Comparison of ENCODE assay signal across 8 mouse cellular contexts in genomic region chr5:116288849-116289570, GRCm38 (mm10). TPM values are rescaled to one million over a fixed set of nuclear protein-coding genes. Genes with fewer than 3 reads are reported as not detected.
DNase-seq lines count a peak whose midpoint lies in the region; ATAC-seq and TF ChIP-seq lines count a peak whose summit lies in the region.

Ccdc60 (minus strand) TSS chr5:116288985.

- WGBS in heart, embryonic 10.5 days, result 6% methylated on average over 28 of the region's 28 CpGs
- WGBS in forebrain, embryonic 10.5 days, result 4% methylated on average over 28 of the region's 28 CpGs
- WGBS in intestine, embryonic 15.5 days, result 5% methylated on average over 28 of the region's 28 CpGs
- 6% methylated on average over 28 of the region's 28 CpGs for WGBS in lung, postnatal 0 days
- 5% methylated on average over 28 of the region's 28 CpGs for WGBS in stomach, embryonic 15.5 days

- peak within 1 kb of the TSS; percentile 50 for H3K4me2 ChIP-seq in intestine, embryonic 15.5 days (replicated peaks)
- peak within 1 kb of the TSS; percentile 44 for H3K4me2 ChIP-seq in lung, postnatal 0 days (replicated peaks; ENCODE audit: low read depth, low read length)
- peak within 1 kb of the TSS; percentile 52 for H3K4me2 ChIP-seq in stomach, embryonic 15.5 days

- TF ChIP-seq EP300 in lung, postnatal 0 days (IDR thresholded peaks at IDR 0.05), result no peak

- H3K4me3 ChIP-seq in heart, embryonic 10.5 days, result peak within 1 kb of the TSS; percentile 48
- H3K4me3 ChIP-seq in forebrain, embryonic 10.5 days, result peak within 1 kb of the TSS; percentile 43
- H3K4me3 ChIP-seq in intestine, embryonic 15.5 days (replicated peaks), result peak within 1 kb of the TSS; percentile 7; the same call in 1 of the 2 replicates
- H3K4me3 ChIP-seq in lung, postnatal 0 days (ENCODE audit: low read depth, low read length), result peak within 1 kb of the TSS; percentile 2; the same call in 1 of the 2 replicates
- peak within 1 kb of the TSS; percentile 24; the same call in 1 of the 2 replicates for H3K4me3 ChIP-seq in stomach, embryonic 15.5 days (replicated peaks)

- H3K27me3 ChIP-seq in heart, embryonic 10.5 days (ENCODE audit: insufficient read depth, poor library complexity, severe bottlenecking), result peaks cover 9% of the 10 kb centered on the region; the same call in 1 of the 2 replicates
- H3K27me3 ChIP-seq in forebrain, embryonic 10.5 days (ENCODE audit: poor library complexity, severe bottlenecking), result peaks cover 91% of the 10 kb centered on the region
- H3K27me3 ChIP-seq in intestine, embryonic 15.5 days (replicated peaks), result no peaks in the 10 kb centered on the region
- no peaks in the 10 kb centered on the region for H3K27me3 ChIP-seq in lung, postnatal 0 days (replicated peaks; ENCODE audit: insufficient read depth, low read length)
- no peaks in the 10 kb centered on the region for H3K27me3 ChIP-seq in stomach, embryonic 15.5 days (replicated peaks)

- H3K36me3 ChIP-seq in heart, embryonic 10.5 days, result no peaks in the 10 kb centered on the region
- no peaks in the 10 kb centered on the region for H3K36me3 ChIP-seq in forebrain, embryonic 10.5 days (replicated peaks)
- H3K36me3 ChIP-seq in intestine, embryonic 15.5 days, result no peaks in the 10 kb centered on the region
- no peaks in the 10 kb centered on the region for H3K36me3 ChIP-seq in lung, postnatal 0 days (ENCODE audit: insufficient read depth, low read length)
- H3K36me3 ChIP-seq in stomach, embryonic 15.5 days, result no peaks in the 10 kb centered on the region

- no peaks in the 10 kb centered on the region for H3K9me3 ChIP-seq in heart, embryonic 10.5 days
- no peaks in the 10 kb centered on the region for H3K9me3 ChIP-seq in forebrain, embryonic 10.5 days
- no peaks in the 10 kb centered on the region for H3K9me3 ChIP-seq in intestine, embryonic 15.5 days
- H3K9me3 ChIP-seq in lung, postnatal 0 days (ENCODE audit: low read length), result no peaks in the 10 kb centered on the region
- H3K9me3 ChIP-seq in stomach, embryonic 15.5 days, result no peaks in the 10 kb centered on the region

- H3K9ac ChIP-seq in intestine, embryonic 15.5 days, result no peak within 1 kb of the TSS
- H3K9ac ChIP-seq in lung, postnatal 0 days (replicated peaks; ENCODE audit: low read depth), result no peak within 1 kb of the TSS
- no peak within 1 kb of the TSS for H3K9ac ChIP-seq in stomach, embryonic 15.5 days

- peak; percentile 91 for DNase-seq in heart, embryonic 10.5 days (ENCODE audit: low spot score)
- no peak for DNase-seq in heart, adult 11 months
- DNase-seq in forebrain, embryonic 10.5 days (ENCODE audit: extremely low spot score, low spot score), result peak; percentile 79
- DNase-seq in lung, postnatal 0 days (ENCODE audit: low spot score), result peak; percentile 50
- DNase-seq in frontal cortex, postnatal 25 days (ENCODE audit: low spot score in 2 of 2), result no peak
- DNase-seq in layer of hippocampus, adult 9-11 months, result no peak

- no peak for TF ChIP-seq CTCF in lung, postnatal 0 days (IDR thresholded peaks at IDR 0.05)

- H3K27ac ChIP-seq in heart, embryonic 10.5 days, result peak within 1 kb of the TSS; percentile 70; the same call in 1 of the 2 replicates
- peak within 1 kb of the TSS; percentile 42 for H3K27ac ChIP-seq in forebrain, embryonic 10.5 days
- no peak within 1 kb of the TSS for H3K27ac ChIP-seq in intestine, embryonic 15.5 days
- 0 out of 2 replicates have a peak within 1 kb of the TSS, but pooled peaks have one; percentile 10 for H3K27ac ChIP-seq in lung, postnatal 0 days (ENCODE audit: low read length)
- peak within 1 kb of the TSS; percentile 52; the same call in 1 of the 2 replicates for H3K27ac ChIP-seq in stomach, embryonic 15.5 days

- H3K4me1 ChIP-seq in heart, embryonic 10.5 days, result peaks cover 24% of the 10 kb centered on the region
- H3K4me1 ChIP-seq in forebrain, embryonic 10.5 days, result peaks cover 31% of the 10 kb centered on the region
- peaks cover 12% of the 10 kb centered on the region for H3K4me1 ChIP-seq in intestine, embryonic 15.5 days (replicated peaks)
- peaks cover 6% of the 10 kb centered on the region; the same call in 1 of the 2 replicates for H3K4me1 ChIP-seq in lung, postnatal 0 days (ENCODE audit: insufficient read depth, low read depth, low read length)
- 0 out of 2 replicates have a peak, but pooled peaks cover 7% of the 10 kb centered on the region for H3K4me1 ChIP-seq in stomach, embryonic 15.5 days

- peak; percentile 76 for ATAC-seq in intestine, embryonic 15.5 days
- 0 out of 2 replicates have a peak, but pooled peaks have one; percentile 62 for ATAC-seq in lung, postnatal 0 days
- ATAC-seq in stomach, embryonic 15.5 days (ENCODE audit: insufficient read depth, low FRiP score, low read depth), result peak; percentile 73; the same call in 1 of the 2 replicates

RNA-seq across cellular contexts. Expression of gene Ccdc60, which starts in this region (rescaled TPM):
- 0.67 and 0.78 TPM in 2 replicates for polyA plus RNA-seq in heart, embryonic 10.5 days (2016; fragmentation: Nextera tagmentation; extraction: Ambion mirVana)
- polyA plus RNA-seq in forebrain, embryonic 10.5 days (2016; fragmentation: Nextera tagmentation; extraction: Ambion mirVana), result 0.47 and 0.66 TPM in 2 replicates
- polyA plus RNA-seq in intestine, embryonic 15.5 days (2015; fragmentation: Nextera tagmentation; extraction: Ambion mirVana), result 1.7 and 1.8 TPM in 2 replicates
- polyA plus RNA-seq in lung, postnatal 0 days (2015; fragmentation: Nextera tagmentation; extraction: Ambion mirVana), result 1.3 and 1.5 TPM in 2 replicates
- polyA plus RNA-seq in stomach, embryonic 15.5 days (2015; fragmentation: Nextera tagmentation; extraction: Ambion mirVana), result 1.7 and 2.0 TPM in 2 replicates

Comparison
In these comparisons a context has a peak if more than half of its experiments do, and no peak if none do; other contexts are left out.
1. Peak in DNase-seq, H3K4me3 ChIP-seq and H3K27ac ChIP-seq in heart, embryonic 10.5 days; RNA of the gene not detected or under 1 TPM.
2. Peak in DNase-seq, H3K4me3 ChIP-seq and H3K27ac ChIP-seq in forebrain, embryonic 10.5 days; RNA of the gene not detected or under 1 TPM.